Mouse (Mus musculus): ENCODE measurements around the gene Tspan4. TPM values are rescaled to one million over a fixed set of nuclear protein-coding genes. Genes with fewer than 3 reads are reported as not detected.

Gene Tspan4
- polyA plus RNA-seq, 1 experiment from 2014 or later, result 91.2 TPM

- no peak overlapping the region for H3K9ac ChIP-seq (ENCODE audit: low read length)
- ATAC-seq (ENCODE audit: low read depth), result no peak
- no peak overlapping the region for H3K4me3 ChIP-seq (ENCODE audit: low read length)
- 91% methylated on average over 11 of the region's 11 CpGs for WGBS
- 0 out of 2 replicates have a peak, but pooled peaks cover 6% of the 10 kb centered on the region for H3K36me3 ChIP-seq (ENCODE audit: control insufficient read depth, insufficient read depth, low read length)
- H3K9me3 ChIP-seq (ENCODE audit: control insufficient read depth, low read length), result no peaks in the 10 kb centered on the region
- no peak overlapping the region for H3K4me2 ChIP-seq (ENCODE audit: low read depth, low read length)
- H3K4me1 ChIP-seq (replicated peaks; ENCODE audit: control insufficient read depth, insufficient read depth, low read length), result peaks cover 41% of the 10 kb centered on the region
- H3K27ac ChIP-seq (ENCODE audit: low read length), result no peak overlapping the region
- H3K27me3 ChIP-seq (ENCODE audit: control insufficient read depth, insufficient read depth, low read depth, low read length), result peaks cover 23% of the 10 kb centered on the region
These were observed 16.4 kb upstream of the Tspan4 start for GRCm38 (mm10) chr7:141458661-141459060.

GRCm38 (mm10) chr7:141459301-141459711, 15.7 kb upstream of the Tspan4 start:
- Histone ChIP-seq H3K36me3 (ENCODE audit: control insufficient read depth, insufficient read depth, low read length) (0 out of 2 replicates have a peak, but pooled peaks cover 6% of the 10 kb centered on the region), H3K9me3 (ENCODE audit: control insufficient read depth, low read length) (no peaks in the 10 kb centered on the region), H3K4me3 (ENCODE audit: low read length) (no peak overlapping the region), H3K27me3 (ENCODE audit: control insufficient read depth, insufficient read depth, low read depth, low read length) (peaks cover 29% of the 10 kb centered on the region), H3K9ac (ENCODE audit: low read length) (no peak overlapping the region), H3K4me1 (replicated peaks; ENCODE audit: control insufficient read depth, insufficient read depth, low read length) (peaks cover 45% of the 10 kb centered on the region), H3K4me2 (ENCODE audit: low read depth, low read length) (no peak overlapping the region), H3K27ac (ENCODE audit: low read length) (no peak overlapping the region)
- 88% methylated on average over 17 of the region's 17 CpGs for WGBS
- ATAC-seq (ENCODE audit: low read depth), result no peak

GRCm38 (mm10) chr7:141460001-141460390, 15.0 kb upstream of the Tspan4 start:
- 30% methylated on average over 5 of the region's 5 CpGs for WGBS
- no peak overlapping the region for H3K4me2 ChIP-seq (ENCODE audit: low read depth, low read length)
- H3K4me1 ChIP-seq (replicated peaks; ENCODE audit: control insufficient read depth, insufficient read depth, low read length), result peaks cover 46% of the 10 kb centered on the region
- H3K9ac ChIP-seq (ENCODE audit: low read length), result no peak overlapping the region
- peak overlapping the region; percentile 47 for H3K27ac ChIP-seq (ENCODE audit: low read length)
- no peaks in the 10 kb centered on the region for H3K9me3 ChIP-seq (ENCODE audit: control insufficient read depth, low read length)
- 0 out of 2 replicates have a peak, but pooled peaks cover 6% of the 10 kb centered on the region for H3K36me3 ChIP-seq (ENCODE audit: control insufficient read depth, insufficient read depth, low read length)
- no peak overlapping the region for H3K4me3 ChIP-seq (ENCODE audit: low read length)
- no peak for ATAC-seq (ENCODE audit: low read depth)
- H3K27me3 ChIP-seq (ENCODE audit: control insufficient read depth, insufficient read depth, low read depth, low read length), result peaks cover 34% of the 10 kb centered on the region

GRCm38 (mm10) chr7:141460391-141461113, 14.5 kb upstream of the Tspan4 start, which contains the start of gene Cracr2b:
TSS of gene Cracr2b (plus strand) at chr7:141461094.
- 44% methylated on average over 15 of the region's 15 CpGs for WGBS
- Histone ChIP-seq H3K4me3 (ENCODE audit: low read length) (peak within 1 kb of the TSS; percentile 54), H3K27ac (ENCODE audit: low read length) (peak within 1 kb of the TSS; percentile 47), H3K9me3 (ENCODE audit: control insufficient read depth, low read length) (no peaks in the 10 kb centered on the region), H3K9ac (ENCODE audit: low read length) (peak within 1 kb of the TSS; percentile 74), H3K4me1 (replicated peaks; ENCODE audit: control insufficient read depth, insufficient read depth, low read length) (peaks cover 50% of the 10 kb centered on the region), H3K27me3 (ENCODE audit: control insufficient read depth, insufficient read depth, low read depth, low read length) (peaks cover 38% of the 10 kb centered on the region), H3K4me2 (ENCODE audit: low read depth, low read length) (peak within 1 kb of the TSS; percentile 79), H3K36me3 (ENCODE audit: control insufficient read depth, insufficient read depth, low read length) (0 out of 2 replicates have a peak, but pooled peaks cover 6% of the 10 kb centered on the region)
- ATAC-seq (ENCODE audit: low read depth), result 0 out of 2 replicates have a peak, but pooled peaks have one; percentile 4

GRCm38 (mm10) chr7:141461521-141462332, 13.3 kb upstream of the Tspan4 start:
- Histone ChIP-seq H3K36me3 (ENCODE audit: control insufficient read depth, insufficient read depth, low read length) (0 out of 2 replicates have a peak, but pooled peaks cover 6% of the 10 kb centered on the region), H3K4me3 (ENCODE audit: low read length) (peak overlapping the region; percentile 54), H3K27ac (ENCODE audit: low read length) (peak overlapping the region; percentile 44), H3K9me3 (ENCODE audit: control insufficient read depth, low read length) (no peaks in the 10 kb centered on the region), H3K4me2 (ENCODE audit: low read depth, low read length) (peak overlapping the region; percentile 79), H3K4me1 (replicated peaks; ENCODE audit: control insufficient read depth, insufficient read depth, low read length) (peaks cover 48% of the 10 kb centered on the region), H3K9ac (ENCODE audit: low read length) (peak overlapping the region; percentile 74), H3K27me3 (ENCODE audit: control insufficient read depth, insufficient read depth, low read depth, low read length) (peaks cover 38% of the 10 kb centered on the region)
- WGBS, result 2% methylated on average over 55 of the region's 59 CpGs
- peak; percentile 15; the same call in 1 of the 2 replicates for ATAC-seq (ENCODE audit: low read depth)

GRCm38 (mm10) chr7:141462333-141462821, 12.7 kb upstream of the Tspan4 start:
- Histone ChIP-seq H3K27ac (ENCODE audit: low read length) (peak overlapping the region; percentile 44; the same call in 1 of the 2 replicates), H3K9ac (ENCODE audit: low read length) (peak overlapping the region; percentile 74), H3K9me3 (ENCODE audit: control insufficient read depth, low read length) (no peaks in the 10 kb centered on the region), H3K27me3 (ENCODE audit: control insufficient read depth, insufficient read depth, low read depth, low read length) (peaks cover 38% of the 10 kb centered on the region), H3K4me3 (ENCODE audit: low read length) (peak overlapping the region; percentile 54), H3K4me2 (ENCODE audit: low read depth, low read length) (peak overlapping the region; percentile 79), H3K36me3 (ENCODE audit: control insufficient read depth, insufficient read depth, low read length) (0 out of 2 replicates have a peak, but pooled peaks cover 6% of the 10 kb centered on the region), H3K4me1 (replicated peaks; ENCODE audit: control insufficient read depth, insufficient read depth, low read length) (peaks cover 52% of the 10 kb centered on the region)
- 11% methylated on average over 5 of the region's 5 CpGs for WGBS
- ATAC-seq (ENCODE audit: low read depth), result no peak

- H3K9ac ChIP-seq (ENCODE audit: low read length), result peak overlapping the region; percentile 56
- H3K4me2 ChIP-seq (ENCODE audit: low read depth, low read length), result peak overlapping the region; percentile 46
- peaks cover 62% of the 10 kb centered on the region for H3K4me1 ChIP-seq (replicated peaks; ENCODE audit: control insufficient read depth, insufficient read depth, low read length)
- WGBS, result 36% methylated on average over 12 of the region's 12 CpGs
- ATAC-seq (ENCODE audit: low read depth), result no peak
- peak overlapping the region; percentile 27 for H3K4me3 ChIP-seq (ENCODE audit: low read length)
- H3K27ac ChIP-seq (ENCODE audit: low read length), result peak overlapping the region; percentile 75
- 0 out of 2 replicates have a peak, but pooled peaks cover 2% of the 10 kb centered on the region for H3K36me3 ChIP-seq (ENCODE audit: control insufficient read depth, insufficient read depth, low read length)
- H3K27me3 ChIP-seq (ENCODE audit: control insufficient read depth, insufficient read depth, low read depth, low read length), result peaks cover 38% of the 10 kb centered on the region
- no peaks in the 10 kb centered on the region for H3K9me3 ChIP-seq (ENCODE audit: control insufficient read depth, low read length)
These were observed 11.0 kb upstream of the Tspan4 start for GRCm38 (mm10) chr7:141463824-141464602.

GRCm38 (mm10) chr7:141464603-141465201, 10.3 kb upstream of the Tspan4 start:
- H3K27ac ChIP-seq (ENCODE audit: low read length), result no peak overlapping the region
- H3K4me2 ChIP-seq (ENCODE audit: low read depth, low read length), result peak overlapping the region; percentile 46
- H3K9me3 ChIP-seq (ENCODE audit: control insufficient read depth, low read length), result no peaks in the 10 kb centered on the region
- 8% methylated on average over 38 of the region's 38 CpGs for WGBS
- peaks cover 69% of the 10 kb centered on the region for H3K4me1 ChIP-seq (replicated peaks; ENCODE audit: control insufficient read depth, insufficient read depth, low read length)
- H3K27me3 ChIP-seq (ENCODE audit: control insufficient read depth, insufficient read depth, low read depth, low read length), result peaks cover 38% of the 10 kb centered on the region
- H3K36me3 ChIP-seq (ENCODE audit: control insufficient read depth, insufficient read depth, low read length), result peaks cover under 1% of the 10 kb centered on the region; the same call in 1 of the 2 replicates
- ATAC-seq (ENCODE audit: low read depth), result no peak
- peak overlapping the region; percentile 56 for H3K9ac ChIP-seq (ENCODE audit: low read length)
- peak overlapping the region; percentile 27 for H3K4me3 ChIP-seq (ENCODE audit: low read length)
